Mouse (Mus musculus): ENCODE data around the gene Hivep1. TPM values are rescaled to one million over a fixed set of nuclear protein-coding genes. Genes with fewer than 3 reads are reported as not detected.

Hivep1 gene
- total and polyA plus RNA-seq, 3 experiments, result 7.5 to 53.3 (median 24.9) TPM

DNA sequence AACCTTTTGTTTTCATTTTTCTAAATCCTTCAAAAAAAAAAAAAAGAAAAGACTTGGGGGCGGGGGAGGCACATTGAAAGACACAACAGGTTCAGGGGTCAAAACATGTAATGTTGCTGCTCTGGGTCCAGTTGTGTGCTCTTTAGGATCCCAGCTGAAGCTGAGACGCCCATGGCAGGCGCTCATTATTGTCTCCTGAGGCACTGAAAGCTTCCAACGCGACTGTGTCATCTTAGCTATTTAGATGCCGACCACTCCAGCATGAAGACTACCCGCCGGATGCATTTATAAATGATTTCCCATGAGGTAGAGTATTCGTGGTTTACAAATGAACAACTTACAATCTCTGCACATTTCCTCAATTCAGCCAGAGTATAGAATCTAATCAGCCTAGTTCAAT, 141.2 kb downstream of the Hivep1 start:
- Histone ChIP-seq H3K9me3 (replicated peaks; ENCODE audit: low read length) (peaks cover 4% of the 10 kb centered on the region), H3K27me3 (replicated peaks) (no peaks in the 10 kb centered on the region), H3K79me2 (replicated peaks; ENCODE audit: control insufficient read depth, extremely low read depth, insufficient read depth, poor library complexity, severe bottlenecking) (no peaks in the 10 kb centered on the region), H3K9ac (ENCODE audit: insufficient read depth, low read depth) (no peak overlapping the region), H3K4me3 (replicated peaks in 1 of 3; ENCODE audit: low read depth in 2 of 3, low read length in 2 of 3, poor library complexity in 1 of 3) (no peak overlapping the region), H3K4me1 (ENCODE audit: control insufficient read depth in 1 of 2, insufficient read depth in 2 of 2) (no peaks in the 10 kb centered on the region), H3K27ac (ENCODE audit: insufficient read depth, low read depth) (no peak overlapping the region), H3K4me2 (ENCODE audit: insufficient read depth, low read depth, poor library complexity, severe bottlenecking) (no peak overlapping the region), H3K36me3 (replicated peaks in 1 of 2; ENCODE audit: control insufficient read depth in 1 of 2, insufficient read depth in 1 of 2, low read length in 1 of 2) (peaks cover 0 to 12% of the 10 kb centered on the region in 2 experiments)
- DNase-seq (ENCODE audit: extremely low read depth), result no peak
- dilution Hi-C loops (cut with MboI; ENCODE audit: extremely low pct_ligation_motif_present, extremely low pct_unique_long_range_greater_than_20kb, low sequenced_read_pairs) (no loop called here), in situ Hi-C loops (cut with MboI; ENCODE audit: low pct_ligation_motif_present, low pct_unique_long_range_greater_than_20kb, low sequenced_read_pairs) (no loop called here)
- TF ChIP-seq EP300 (IDR thresholded peaks at IDR 0.05; ENCODE audit: low read length) (no peak), E2F4 (IDR thresholded peaks at IDR 0.05; ENCODE audit: insufficient replicate concordance, low read depth, low read length) (no peak), USF2 (conservative IDR thresholded peaks at IDR 0.05; ENCODE audit: low read depth, low read length) (no peak), SMC3 (IDR thresholded peaks at IDR 0.05; ENCODE audit: low read depth, low read length) (no peak), BHLHE40 (IDR thresholded peaks at IDR 0.05; ENCODE audit: low read depth, low read length) (no peak), POLR2AphosphoS2 (IDR thresholded peaks at IDR 0.05; ENCODE audit: low read depth, low read length) (no peak), KAT2A (IDR thresholded peaks at IDR 0.05; ENCODE audit: insufficient replicate concordance, low read length) (no peak), UBTF (IDR thresholded peaks at IDR 0.05; ENCODE audit: low read depth, low read length) (no peak), CTCF (conservative IDR thresholded peaks at IDR 0.05 in 1 of 2, IDR thresholded peaks at IDR 0.05 in 1 of 2; ENCODE audit: low read depth in 2 of 2, low read length in 2 of 2) (no peak), ELF1 (IDR thresholded peaks at IDR 0.05; ENCODE audit: low read depth, low read length) (no peak), USF1 (IDR thresholded peaks at IDR 0.05; ENCODE audit: low read depth, low read length) (no peak), ZMIZ1 (IDR thresholded peaks at IDR 0.05; ENCODE audit: low read depth, low read length) (no peak), SIN3A (IDR thresholded peaks at IDR 0.05; ENCODE audit: low read length) (no peak), HCFC1 (IDR thresholded peaks at IDR 0.05; ENCODE audit: low read depth, low read length) (no peak), JUND (conservative IDR thresholded peaks at IDR 0.05; ENCODE audit: low read depth, low read length) (no peak), RCOR1 (conservative IDR thresholded peaks at IDR 0.05; ENCODE audit: low read depth, low read length) (no peak), CHD2 (IDR thresholded peaks at IDR 0.05; ENCODE audit: low read length) (no peak)

- Histone ChIP-seq H3K4me3 (replicated peaks in 1 of 3; ENCODE audit: low read depth in 2 of 3, low read length in 2 of 3, poor library complexity in 1 of 3) (no peak overlapping the region), H3K27ac (ENCODE audit: insufficient read depth, low read depth) (no peak overlapping the region), H3K4me1 (ENCODE audit: control insufficient read depth in 1 of 2, insufficient read depth in 2 of 2) (no peaks in the 10 kb centered on the region), H3K79me2 (replicated peaks; ENCODE audit: control insufficient read depth, extremely low read depth, insufficient read depth, poor library complexity, severe bottlenecking) (no peaks in the 10 kb centered on the region), H3K4me2 (ENCODE audit: insufficient read depth, low read depth, poor library complexity, severe bottlenecking) (no peak overlapping the region), H3K9me3 (replicated peaks; ENCODE audit: low read length) (peaks cover 8% of the 10 kb centered on the region), H3K27me3 (replicated peaks) (no peaks in the 10 kb centered on the region), H3K36me3 (replicated peaks in 1 of 2; ENCODE audit: control insufficient read depth in 1 of 2, insufficient read depth in 1 of 2, low read length in 1 of 2) (no peaks in the 10 kb centered on the region), H3K9ac (ENCODE audit: insufficient read depth, low read depth) (no peak overlapping the region)
- TF ChIP-seq POLR2A (IDR thresholded peaks at IDR 0.05; ENCODE audit: low read depth, low read length) (no peak), JUN (IDR thresholded peaks at IDR 0.05; ENCODE audit: insufficient read depth, low read depth, low read length) (no peak), MAX (IDR thresholded peaks at IDR 0.05; ENCODE audit: low read length) (no peak), ZKSCAN1 (IDR thresholded peaks at IDR 0.05; ENCODE audit: borderline replicate concordance, low read depth, low read length) (no peak), BHLHE40 (IDR thresholded peaks at IDR 0.05; ENCODE audit: low read depth, low read length) (no peak), MXI1 (IDR thresholded peaks at IDR 0.05; ENCODE audit: low read depth, low read length) (no peak), TBP (conservative IDR thresholded peaks at IDR 0.05; ENCODE audit: low read depth, low read length) (no peak), RAD21 (IDR thresholded peaks at IDR 0.05; ENCODE audit: low read depth, low read length) (no peak), UBTF (IDR thresholded peaks at IDR 0.05; ENCODE audit: low read depth, low read length) (no peak), USF2 (conservative IDR thresholded peaks at IDR 0.05; ENCODE audit: low read depth, low read length) (no peak), GABPA (IDR thresholded peaks at IDR 0.05; ENCODE audit: insufficient replicate concordance, low read depth, low read length) (no peak), ELF1 (IDR thresholded peaks at IDR 0.05; ENCODE audit: low read depth, low read length) (no peak), MYC (IDR thresholded peaks at IDR 0.05; ENCODE audit: low read depth, low read length) (no peak), TCF12 (IDR thresholded peaks at IDR 0.05; ENCODE audit: low read depth, low read length) (no peak), CHD1 (IDR thresholded peaks at IDR 0.05; ENCODE audit: low read depth, low read length) (no peak), PAX5 (IDR thresholded peaks at IDR 0.05; ENCODE audit: low read length) (no peak), KAT2A (IDR thresholded peaks at IDR 0.05; ENCODE audit: insufficient replicate concordance, low read length) (no peak), POLR2AphosphoS2 (IDR thresholded peaks at IDR 0.05; ENCODE audit: low read depth, low read length) (no peak), ZMIZ1 (IDR thresholded peaks at IDR 0.05; ENCODE audit: low read depth, low read length) (no peak)
- DNase-seq (ENCODE audit: extremely low read depth), result no peak
- dilution Hi-C loops (cut with MboI; ENCODE audit: extremely low pct_ligation_motif_present, extremely low pct_unique_long_range_greater_than_20kb, low sequenced_read_pairs) (no loop called here), in situ Hi-C loops (cut with MboI; ENCODE audit: low pct_ligation_motif_present, low pct_unique_long_range_greater_than_20kb, low sequenced_read_pairs) (no loop called here)
Measured at GRCm38 (mm10) chr13:42195671-42196070, 143.8 kb downstream of the Hivep1 start.

Data from CH12.LX (cell line).